Mouse (Mus musculus): Measurements from ENCODE around the gene Gm49336. TPM values are rescaled to one million over a fixed set of nuclear protein-coding genes. Genes with fewer than 3 reads are reported as not detected.

Gm49336 gene
- 48.1 and 50.6 TPM in 2 replicates for polyA plus RNA-seq (2015; fragmentation: Nextera tagmentation; extraction: Ambion mirVana)

GRCm38 (mm10) chr14:60251281-60252003, at the start of gene Gm49336, which contains the start of gene Nupl1:
Gene Gm49336 (minus strand): TSS chr14:60251507.
Gene Nupl1 (minus strand): TSS chr14:60251431.
- WGBS: under 1% methylated on average over 62 of the region's 62 CpGs

DNA sequence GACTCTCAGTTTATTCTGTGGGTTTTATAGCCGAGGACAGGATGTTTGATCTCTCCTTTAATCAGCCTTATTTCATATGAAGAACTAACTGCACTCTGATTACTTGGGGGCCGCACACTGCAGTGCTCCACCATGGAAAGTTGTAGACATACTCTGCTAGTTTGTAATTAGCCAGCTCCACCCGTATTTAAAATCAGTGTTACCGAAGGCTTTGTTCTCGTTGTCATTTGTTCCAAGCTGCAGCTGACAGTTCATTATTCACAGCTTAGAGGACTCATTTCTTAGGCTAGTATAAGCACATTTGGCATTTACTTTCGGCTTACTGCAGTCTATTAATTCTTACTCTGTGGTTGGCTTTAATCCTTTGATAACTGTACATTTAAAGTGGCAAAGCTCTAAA, 49.7 kb upstream of the Gm49336 start:
- Histone ChIP-seq H3K4me3 (replicated peaks) (no peak overlapping the region), H3K36me3 (peaks cover 39% of the 10 kb centered on the region), H3K4me2 (no peak overlapping the region), H3K9ac (no peak overlapping the region), H3K27me3 (no peaks in the 10 kb centered on the region), H3K27ac (no peak overlapping the region), H3K9me3 (replicated peaks) (no peaks in the 10 kb centered on the region), H3K4me1 (no peaks in the 10 kb centered on the region)
- no peak for ATAC-seq (replicated peaks; ENCODE audit: low FRiP score)
- WGBS: 74% methylated on average over 6 of the region's 6 CpGs

More at GRCm38 (mm10) chr14:60251281-60252003, at the start of gene Gm49336, which contains the start of gene Nupl1:
- H3K27me3 ChIP-seq: no peaks in the 10 kb centered on the region
- peaks cover 5% of the 10 kb centered on the region; the same call in 1 of the 2 replicates for H3K36me3 ChIP-seq
- peak within 1 kb of the TSS; percentile 94 for H3K4me3 ChIP-seq (replicated peaks)
- peak; percentile 99 for ATAC-seq (replicated peaks; ENCODE audit: low FRiP score)
- H3K9me3 ChIP-seq (replicated peaks): no peaks in the 10 kb centered on the region
- peak within 1 kb of the TSS; percentile 96 for H3K27ac ChIP-seq
- peak within 1 kb of the TSS; percentile 95 for H3K9ac ChIP-seq
- peaks cover 22% of the 10 kb centered on the region for H3K4me1 ChIP-seq
- peak within 1 kb of the TSS; percentile 87 for H3K4me2 ChIP-seq

- Histone ChIP-seq H3K9me3 (replicated peaks) (no peaks in the 10 kb centered on the region), H3K4me1 (no peaks in the 10 kb centered on the region), H3K9ac (no peak overlapping the region), H3K27ac (no peak overlapping the region), H3K4me3 (replicated peaks) (no peak overlapping the region), H3K36me3 (peaks cover 39% of the 10 kb centered on the region), H3K27me3 (no peaks in the 10 kb centered on the region), H3K4me2 (no peak overlapping the region)
- no peak for ATAC-seq (replicated peaks; ENCODE audit: low FRiP score)
- WGBS: 75% methylated on average over 14 of the region's 14 CpGs
Measured at GRCm38 (mm10) chr14:60300224-60300991, 49.1 kb upstream of the Gm49336 start.

- 87% methylated on average over 1 of the region's 1 CpGs for WGBS
- no peaks in the 10 kb centered on the region for H3K4me1 ChIP-seq
- H3K36me3 ChIP-seq: peaks cover 40% of the 10 kb centered on the region
- no peak overlapping the region for H3K27ac ChIP-seq
- H3K9me3 ChIP-seq (replicated peaks): no peaks in the 10 kb centered on the region
- no peak overlapping the region for H3K4me2 ChIP-seq
- no peak overlapping the region for H3K9ac ChIP-seq
- H3K4me3 ChIP-seq (replicated peaks): no peak overlapping the region
- no peak for ATAC-seq (replicated peaks; ENCODE audit: low FRiP score)
- H3K27me3 ChIP-seq: no peaks in the 10 kb centered on the region
Measured at GRCm38 (mm10) chr14:60295531-60295930, 44.2 kb upstream of the Gm49336 start.

DNA sequence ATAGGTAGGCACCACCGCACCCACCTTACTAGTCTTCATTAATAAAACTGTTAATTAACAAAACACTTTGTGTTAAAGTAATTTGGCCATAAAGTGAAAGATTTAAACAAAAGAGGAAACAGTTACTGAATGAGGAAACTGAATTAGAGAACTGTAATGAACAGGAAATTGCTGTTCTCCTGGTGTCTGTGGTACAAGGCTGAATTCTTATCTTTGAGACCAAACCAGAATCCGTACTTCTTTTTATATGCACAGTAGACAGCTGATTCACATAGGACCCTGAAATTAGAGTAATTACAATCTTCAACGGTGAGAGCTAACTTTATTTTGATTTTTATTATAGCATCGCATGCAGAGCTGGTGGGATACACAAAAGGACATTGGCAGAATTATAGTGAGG, 39.1 kb upstream of the Gm49336 start:
- Histone ChIP-seq H3K9me3 (replicated peaks) (no peaks in the 10 kb centered on the region), H3K27ac (no peak overlapping the region), H3K4me2 (no peak overlapping the region), H3K4me3 (replicated peaks) (no peak overlapping the region), H3K36me3 (peaks cover 40% of the 10 kb centered on the region), H3K27me3 (no peaks in the 10 kb centered on the region), H3K4me1 (no peaks in the 10 kb centered on the region), H3K9ac (no peak overlapping the region)
- no peak for ATAC-seq (replicated peaks; ENCODE audit: low FRiP score)
- 87% methylated on average over 4 of the region's 4 CpGs for WGBS

DNA sequence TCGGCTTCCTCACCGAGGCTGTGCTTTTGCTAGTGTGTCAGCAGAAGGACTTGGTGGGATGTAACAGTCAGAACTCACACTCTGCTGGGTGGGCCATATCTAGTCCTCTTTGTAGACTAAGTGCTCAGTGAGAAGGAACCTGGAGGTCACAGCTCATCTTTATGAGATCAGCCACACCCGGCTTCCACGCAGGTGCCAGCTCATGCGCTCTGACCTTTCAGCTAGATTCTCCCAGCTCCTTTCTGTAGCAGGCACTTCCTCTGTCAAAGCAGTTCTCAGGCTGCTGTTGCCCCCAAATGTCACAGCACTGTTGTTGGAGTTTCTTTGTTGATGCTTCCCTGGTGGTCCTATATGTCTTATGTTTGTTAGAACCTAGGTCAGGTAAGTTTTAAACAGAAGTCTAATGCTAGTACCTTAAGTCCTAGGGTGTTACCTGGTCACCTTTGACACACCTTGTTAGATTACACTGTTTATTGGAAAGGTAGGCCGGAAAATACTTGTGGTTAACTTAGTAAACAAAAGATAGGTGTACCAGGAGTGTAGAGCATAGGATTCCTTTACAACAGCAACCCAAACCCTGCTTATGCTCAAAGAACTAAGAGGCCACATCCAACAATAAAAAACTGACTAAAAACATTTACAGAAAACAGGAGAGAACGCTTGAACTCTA, 35.0 kb upstream of the Gm49336 start:
- H3K27ac ChIP-seq: no peak overlapping the region
- 77% methylated on average over 7 of the region's 7 CpGs for WGBS
- no peaks in the 10 kb centered on the region for H3K4me1 ChIP-seq
- ATAC-seq (replicated peaks; ENCODE audit: low FRiP score): no peak
- H3K9ac ChIP-seq: no peak overlapping the region
- H3K4me3 ChIP-seq (replicated peaks): no peak overlapping the region
- no peak overlapping the region for H3K4me2 ChIP-seq
- H3K36me3 ChIP-seq: peaks cover 35% of the 10 kb centered on the region
- H3K9me3 ChIP-seq (replicated peaks): no peaks in the 10 kb centered on the region
- H3K27me3 ChIP-seq: no peaks in the 10 kb centered on the region

DNA sequence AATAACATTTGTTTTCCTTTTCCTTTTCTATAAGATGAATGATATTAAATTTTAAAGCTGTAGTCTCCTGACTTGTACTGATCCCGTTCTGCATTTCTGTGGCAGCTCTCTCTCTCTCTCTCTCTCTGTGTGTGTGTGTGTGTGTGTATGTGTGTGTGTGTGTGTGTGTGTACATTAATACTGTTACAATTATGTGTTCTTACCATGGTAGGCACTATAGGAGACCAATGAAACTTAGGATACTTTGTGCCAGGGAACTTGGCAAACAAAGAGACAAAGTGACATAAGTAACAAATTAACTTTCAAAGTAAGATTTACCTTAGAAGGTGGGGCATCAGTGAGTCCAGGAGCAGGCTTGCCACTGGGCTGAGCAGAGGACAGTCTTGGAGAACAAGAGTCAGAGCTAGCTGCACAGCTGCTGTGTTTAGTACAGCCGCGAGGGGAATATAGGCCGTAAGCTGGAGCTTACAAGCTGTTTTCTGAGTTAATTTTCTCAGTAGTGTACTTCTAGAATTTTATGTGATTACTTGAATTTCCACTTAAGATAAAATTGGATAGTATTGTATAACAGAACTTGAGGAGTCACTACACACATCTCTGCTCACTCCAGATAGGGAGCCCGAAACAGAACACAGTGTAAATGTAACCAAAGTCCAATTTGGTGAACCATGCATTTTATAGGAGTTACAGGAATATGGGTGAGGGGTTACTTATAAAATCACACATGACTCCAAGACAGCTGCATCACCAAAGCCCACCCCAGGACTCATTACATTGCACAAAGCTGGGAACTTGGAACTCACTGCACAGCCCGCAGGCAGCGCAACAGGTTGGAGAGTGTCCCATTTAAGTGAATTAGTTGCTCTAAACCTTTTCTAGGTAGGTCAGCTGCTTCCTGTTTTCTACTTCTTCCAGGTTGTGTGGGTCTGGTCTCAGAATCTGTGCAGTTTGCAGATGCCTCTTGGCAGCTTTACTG, 24.3 kb upstream of the Gm49336 start:
- Histone ChIP-seq H3K9me3 (replicated peaks) (no peaks in the 10 kb centered on the region), H3K27me3 (no peaks in the 10 kb centered on the region), H3K27ac (peak overlapping the region; percentile 48; the same call in 1 of the 2 replicates), H3K4me2 (no peak overlapping the region), H3K4me3 (replicated peaks) (no peak overlapping the region), H3K36me3 (no peaks in the 10 kb centered on the region), H3K9ac (no peak overlapping the region), H3K4me1 (no peaks in the 10 kb centered on the region)
- 87% methylated on average over 7 of the region's 7 CpGs for WGBS
- 0 out of 2 replicates have a peak, but pooled peaks have one; percentile 62 for ATAC-seq (replicated peaks; ENCODE audit: low FRiP score)

- Histone ChIP-seq H3K4me1 (no peaks in the 10 kb centered on the region), H3K36me3 (no peaks in the 10 kb centered on the region), H3K4me3 (replicated peaks) (no peak overlapping the region), H3K27ac (0 out of 2 replicates have a peak overlapping the region, but pooled peaks have one; percentile 22), H3K9me3 (replicated peaks) (no peaks in the 10 kb centered on the region), H3K27me3 (no peaks in the 10 kb centered on the region), H3K9ac (no peak overlapping the region), H3K4me2 (no peak overlapping the region)
- WGBS: 76% methylated on average over 6 of the region's 6 CpGs
- ATAC-seq (replicated peaks; ENCODE audit: low FRiP score): no peak
Measured at GRCm38 (mm10) chr14:60273346-60273745, 22.0 kb upstream of the Gm49336 start.

DNA sequence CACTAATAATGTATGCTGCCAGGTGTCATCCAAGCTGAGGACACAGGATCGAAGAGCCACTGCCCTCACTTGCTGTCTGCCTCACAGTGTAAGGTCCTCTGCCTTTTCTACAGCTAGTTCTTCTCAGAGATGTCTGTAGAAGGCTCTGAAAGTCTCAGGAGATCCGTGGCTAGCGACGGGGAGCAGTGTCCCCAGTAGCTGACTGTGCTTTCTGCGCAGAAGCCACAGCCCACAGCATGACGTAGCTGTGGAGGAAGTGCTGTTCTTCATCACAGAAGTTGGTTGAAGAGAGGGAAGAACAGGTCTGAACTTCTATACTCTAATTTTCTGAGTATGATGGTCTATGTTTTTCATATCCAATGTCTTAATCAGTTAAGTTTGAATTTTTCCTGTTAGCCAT, 18.0 kb upstream of the Gm49336 start:
- H3K4me1 ChIP-seq: peaks cover 11% of the 10 kb centered on the region
- 90% methylated on average over 6 of the region's 6 CpGs for WGBS
- no peak overlapping the region for H3K4me2 ChIP-seq
- no peaks in the 10 kb centered on the region for H3K9me3 ChIP-seq (replicated peaks)
- no peaks in the 10 kb centered on the region for H3K36me3 ChIP-seq
- no peak for ATAC-seq (replicated peaks; ENCODE audit: low FRiP score)
- no peak overlapping the region for H3K4me3 ChIP-seq (replicated peaks)
- H3K27ac ChIP-seq: no peak overlapping the region
- no peak overlapping the region for H3K9ac ChIP-seq
- H3K27me3 ChIP-seq: no peaks in the 10 kb centered on the region

DNA sequence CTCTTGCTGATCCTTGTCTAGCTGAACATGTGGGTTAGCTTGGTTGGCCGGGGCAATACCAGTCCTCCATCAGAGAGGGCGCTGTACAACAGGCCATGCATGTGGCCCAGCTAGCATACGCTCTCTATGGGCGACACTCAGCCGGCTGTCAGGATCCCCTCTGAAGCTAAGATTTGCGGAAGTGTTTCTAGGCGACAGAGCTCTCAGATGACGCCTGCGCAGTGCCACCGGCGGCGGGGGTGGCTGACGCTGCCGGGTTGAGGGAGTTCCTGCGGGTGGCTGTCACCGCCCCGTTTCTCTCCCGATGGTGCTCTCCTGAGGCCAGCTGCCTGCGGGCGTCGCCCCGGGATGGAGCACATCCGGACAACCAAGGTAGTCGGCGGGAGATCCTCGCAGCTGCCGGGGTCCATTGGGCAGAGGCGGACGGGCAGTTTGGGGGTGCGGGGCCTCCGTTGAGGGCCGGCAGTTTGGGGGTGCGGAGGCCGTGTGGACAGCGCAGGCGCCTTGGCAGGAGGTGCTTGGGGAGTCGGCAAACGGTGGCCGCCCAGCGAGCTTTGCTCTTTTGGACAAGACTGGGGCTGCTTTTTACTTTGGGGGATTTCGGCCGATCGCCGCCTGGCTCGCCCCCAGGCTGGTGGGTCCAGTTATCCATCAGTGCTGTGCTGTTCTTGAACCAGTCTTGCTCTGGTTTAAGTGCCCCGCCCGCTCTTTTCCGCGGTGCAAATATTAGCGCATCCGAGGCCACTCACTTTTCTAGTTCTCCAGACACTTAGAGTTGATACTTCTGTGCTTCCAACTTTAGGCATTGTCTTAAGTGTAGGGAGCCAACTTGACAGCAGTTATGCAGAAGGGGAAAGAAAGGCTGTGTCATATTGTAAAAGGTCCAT, 13.9 kb upstream of the Gm49336 start, which contains the start of gene Mtmr6:
Gene Mtmr6 (plus strand): TSS at position 239 of the 887 bp plus-strand sequence.
- peaks cover 11% of the 10 kb centered on the region for H3K4me1 ChIP-seq
- H3K27ac ChIP-seq: peak within 1 kb of the TSS; percentile 79
- peak within 1 kb of the TSS; percentile 73 for H3K4me2 ChIP-seq
- H3K27me3 ChIP-seq: no peaks in the 10 kb centered on the region
- H3K9me3 ChIP-seq (replicated peaks): no peaks in the 10 kb centered on the region
- peak within 1 kb of the TSS; percentile 82 for H3K4me3 ChIP-seq (replicated peaks)
- H3K9ac ChIP-seq: peak within 1 kb of the TSS; percentile 68
- WGBS: under 1% methylated on average over 51 of the region's 51 CpGs
- H3K36me3 ChIP-seq: no peaks in the 10 kb centered on the region
- peak; percentile 99 for ATAC-seq (replicated peaks; ENCODE audit: low FRiP score)
